Mouse (Mus musculus): ENCODE results near the gene Pde6b. TPM values are rescaled to one million over a fixed set of nuclear protein-coding genes. Genes with fewer than 3 reads are reported as not detected.

Pde6b gene
- total and polyA plus RNA-seq, 3 experiments: not detected

DNA sequence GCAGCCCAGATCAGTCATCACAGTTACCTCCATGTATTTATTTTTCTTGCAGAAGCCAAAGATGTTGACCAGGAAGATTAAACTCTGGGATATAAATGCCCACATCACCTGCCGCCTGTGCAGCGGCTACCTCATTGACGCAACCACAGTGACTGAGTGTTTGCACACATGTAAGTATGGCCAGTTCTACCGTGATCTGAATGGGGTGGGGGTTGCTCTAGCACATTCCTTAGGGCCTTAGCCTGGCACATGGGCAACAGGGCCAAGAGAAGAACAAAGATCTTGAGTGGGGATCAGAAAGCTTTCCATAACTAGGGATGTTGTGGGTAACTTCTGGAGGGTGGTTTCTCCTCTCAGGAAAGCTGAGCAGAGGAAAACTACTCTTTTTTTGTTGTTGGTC lies 85.5 kb downstream of the Pde6b start:
- Histone ChIP-seq H3K27me3 (ENCODE audit: control insufficient read depth, insufficient read depth, low read length) (no peaks in the 10 kb centered on the region), H3K36me3 (ENCODE audit: control insufficient read depth, insufficient read depth, low read length) (peaks cover 7% of the 10 kb centered on the region), H3K9ac (ENCODE audit: low read depth, low read length) (no peak overlapping the region), H3K27ac (no peak overlapping the region), H3K4me1 (ENCODE audit: control insufficient read depth, insufficient read depth, low read length) (peaks cover 2% of the 10 kb centered on the region), H3K4me3 (no peak overlapping the region), H3K79me2 (replicated peaks; ENCODE audit: control insufficient read depth, insufficient read depth, low read length) (peaks cover 6% of the 10 kb centered on the region; the same call in 1 of the 2 replicates)
- 80% methylated on average over 4 of the region's 4 CpGs for WGBS
- intact Hi-C loops (cut with DNase I): no loop called here
- no peak for TF ChIP-seq EP300 (IDR thresholded peaks at IDR 0.05; ENCODE audit: insufficient read depth, low read depth, low read length)
- no peak for TF ChIP-seq POLR2A (IDR thresholded peaks at IDR 0.05; ENCODE audit: insufficient read depth, low read depth, low read length)
- TF ChIP-seq CTCF (IDR thresholded peaks at IDR 0.05): no peak
- DNase-seq: no peak

DNA sequence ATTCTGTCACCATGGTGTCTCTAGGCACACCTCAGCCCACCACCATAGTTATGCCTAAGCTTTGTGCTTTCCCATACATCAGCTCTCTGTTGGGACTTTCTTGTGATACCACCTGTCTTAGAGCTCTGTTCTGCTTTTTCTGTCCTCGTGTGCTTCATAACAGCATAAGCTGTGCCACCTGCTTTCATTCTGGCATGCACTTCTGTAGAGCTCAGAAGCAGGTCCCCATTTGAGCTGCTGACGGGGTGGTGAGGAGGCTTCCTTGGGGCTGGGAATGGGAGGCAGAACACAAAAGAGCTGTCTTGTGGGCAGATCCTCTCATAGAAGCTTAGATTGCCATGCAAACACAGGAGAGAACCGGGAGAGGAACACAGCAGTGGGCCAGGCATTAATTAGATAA lies 87.8 kb downstream of the Pde6b start:
- H3K9ac ChIP-seq (ENCODE audit: low read depth, low read length): no peak overlapping the region
- no peaks in the 10 kb centered on the region for H3K4me1 ChIP-seq (ENCODE audit: control insufficient read depth, insufficient read depth, low read length)
- H3K27me3 ChIP-seq (ENCODE audit: control insufficient read depth, insufficient read depth, low read length): no peaks in the 10 kb centered on the region
- peaks cover 4% of the 10 kb centered on the region; the same call in 1 of the 2 replicates for H3K79me2 ChIP-seq (replicated peaks; ENCODE audit: control insufficient read depth, insufficient read depth, low read length)
- no peak overlapping the region for H3K27ac ChIP-seq
- peaks cover 3% of the 10 kb centered on the region; the same call in 1 of the 2 replicates for H3K36me3 ChIP-seq (ENCODE audit: control insufficient read depth, insufficient read depth, low read length)
- no peak for DNase-seq
- TF ChIP-seq POLR2A (IDR thresholded peaks at IDR 0.05; ENCODE audit: insufficient read depth, low read depth, low read length) (no peak), CTCF (IDR thresholded peaks at IDR 0.05) (no peak), EP300 (IDR thresholded peaks at IDR 0.05; ENCODE audit: insufficient read depth, low read depth, low read length) (no peak)
- no peak overlapping the region for H3K4me3 ChIP-seq
- intact Hi-C loops (cut with DNase I): no loop called here
- 88% methylated on average over 3 of the region's 3 CpGs for WGBS

Other genes with a start within 250 kb of the Pde6b start
- gene Dr1, start 119.5 kb upstream of the Pde6b start, total RNA-seq (2021): 10 to 100 TPM; 19.9 to 20.3 TPM
- gene Dr1, start 119.5 kb upstream of the Pde6b start, polyA plus RNA-seq (2012; rRNA removed): 9.0 and 13.1 TPM in 2 replicates
- 10 to 100 TPM; 10.0 to 10.4 TPM for gene Pigg, start 75.8 kb upstream of the Pde6b start, total RNA-seq (2021)
- 5.9 and 11.3 TPM in 2 replicates for gene Pigg, start 75.8 kb upstream of the Pde6b start, polyA plus RNA-seq (2012; rRNA removed)
- gene Gm42517, start 20.5 kb upstream of the Pde6b start, total RNA-seq (2021): 1 to 10 TPM; 1.3 to 2.0 TPM
- gene Gm42517, start 20.5 kb upstream of the Pde6b start, polyA plus RNA-seq (2012; rRNA removed): 0.67 and 1.0 TPM in 2 replicates
- 1,000 to 10,000 TPM in 1 of 2 experiments, 100 to 1,000 TPM in 1; 914 to 1,090 TPM for gene Atp5k, start 46.1 kb downstream of the Pde6b start, total RNA-seq (2021)
- gene Atp5k, start 46.1 kb downstream of the Pde6b start, polyA plus RNA-seq (2012; rRNA removed): 320 TPM in 2 replicates
- gene Mfsd7a, start 60.5 kb downstream of the Pde6b start, total RNA-seq (2021): 1 to 10 TPM; 1.1 to 1.7 TPM
- gene Mfsd7a, start 60.5 kb downstream of the Pde6b start, polyA plus RNA-seq (2012; rRNA removed): 4.5 and 5.3 TPM in 2 replicates
- gene Pcgf3, start 72.8 kb downstream of the Pde6b start, total RNA-seq (2021): 10 to 100 TPM; 31.2 to 32.7 TPM
- gene Pcgf3, start 72.8 kb downstream of the Pde6b start, polyA plus RNA-seq (2012; rRNA removed): 7.5 and 14.8 TPM in 2 replicates
- under 1 TPM in 1 of 2 experiments, not detected in 1; 0.36 TPM for gene Cplx1, start 161.6 kb downstream of the Pde6b start, total RNA-seq (2021)
- 0.45 and 0.88 TPM in 2 replicates for gene Cplx1, start 161.6 kb downstream of the Pde6b start, polyA plus RNA-seq (2012; rRNA removed)
- gene Gak, start 241.4 kb downstream of the Pde6b start, total RNA-seq (2021): 10 to 100 TPM; 19.6 to 20.4 TPM
- 23.3 and 28.3 TPM in 2 replicates for gene Gak, start 241.4 kb downstream of the Pde6b start, polyA plus RNA-seq (2012; rRNA removed)
- gene Tmem175, start 241.4 kb downstream of the Pde6b start, total RNA-seq (2021): 1 to 10 TPM; 8.3 to 9.6 TPM
- 26.1 and 36.0 TPM in 2 replicates for gene Tmem175, start 241.4 kb downstream of the Pde6b start, polyA plus RNA-seq (2012; rRNA removed)